Mouse (Mus musculus) layer of hippocampus, adult 18-20 months (tissue): ENCODE results near the gene Afg3l1. TPM values are rescaled to one million over a fixed set of nuclear protein-coding genes. Genes with fewer than 3 reads are reported as not detected.
A peak's percentile ranks its signal among the peaks of the same experiment; 100 is the strongest.
"Not testable (repeated sequence)": the region's sequence is repeated elsewhere in the genome, so short reads cannot be mapped to it uniquely, and the experiment has no call there.

Source experiments
- DNase-seq, 2 experiments: peaks; one replicate each; pipeline ENCODE4 v3.0.0; 2022; ENCODE audit warnings: low spot score in 2 of 2
- total RNA-seq, 2 experiments: library from RNA; stranded (reverse); gene quantifications; 2 replicates each; pipeline ENCODE4 v1.2.3; 2021

Afg3l1 gene
- total RNA-seq, 2 experiments from 2014 or later: 23.6 to 24.9 TPM

DNA sequence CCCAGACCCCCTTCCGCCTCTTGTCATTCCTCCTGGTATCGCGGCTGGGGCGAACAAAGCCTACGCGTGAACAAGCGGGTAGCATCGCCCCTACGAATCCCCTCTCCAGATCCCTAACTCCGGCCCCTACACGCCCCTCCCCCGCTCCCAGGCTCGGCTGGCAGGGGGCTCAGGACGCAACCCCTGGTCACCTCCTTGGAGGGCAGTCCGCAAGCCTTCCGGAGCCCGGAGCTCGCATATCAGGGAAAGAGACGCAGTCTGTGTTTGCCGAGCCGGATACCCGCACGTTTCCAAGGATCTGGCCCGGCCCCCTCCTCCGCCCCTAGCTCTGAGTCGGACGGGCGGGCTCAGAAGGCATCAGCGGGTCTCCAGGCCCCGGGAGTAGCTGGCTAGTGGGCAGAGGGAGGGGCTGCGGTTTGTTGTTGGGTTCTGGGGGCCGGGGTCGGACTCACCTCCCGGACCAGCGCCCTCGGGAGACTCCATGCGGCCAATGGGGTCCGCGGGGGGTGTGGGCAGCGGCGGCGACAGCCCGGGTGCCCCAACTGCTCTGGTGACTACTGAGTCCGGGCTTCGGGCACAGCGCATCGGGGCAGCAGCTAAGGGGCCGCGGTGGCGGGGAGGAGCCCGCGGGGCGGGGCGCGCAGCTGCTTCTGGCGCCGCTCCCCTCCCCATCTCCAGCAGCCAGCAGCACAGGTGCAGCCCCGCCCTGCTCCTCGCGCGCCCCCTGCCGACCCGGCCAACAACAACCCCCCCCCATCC lies 37.3 kb downstream of the Afg3l1 start, which contains the start of gene Dbndd1:
Gene Dbndd1, minus strand, starts transcription at position 683 of the 759 bp plus-strand sequence.
- DNase-seq: peak in 1 of 2 experiments; percentile 25

DNA sequence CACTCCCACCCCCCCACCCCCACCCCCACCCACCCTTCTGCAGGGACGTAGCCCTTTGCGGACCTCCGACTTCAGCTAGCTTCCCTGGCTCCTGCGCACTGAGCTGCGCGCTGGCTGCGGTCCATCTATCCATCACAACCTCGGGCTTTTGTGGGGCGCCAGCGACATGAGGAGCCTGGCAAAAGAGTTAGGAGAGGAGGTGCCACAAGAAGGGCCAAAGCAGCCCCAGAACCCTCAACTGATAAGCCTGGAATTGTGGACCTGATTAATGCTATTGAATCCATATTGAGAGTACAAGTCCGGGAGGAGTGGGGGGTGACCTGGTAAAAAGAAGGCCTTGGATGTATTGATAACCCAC lies 37.8 kb downstream of the Afg3l1 start:
- DNase-seq: no peak

DNA sequence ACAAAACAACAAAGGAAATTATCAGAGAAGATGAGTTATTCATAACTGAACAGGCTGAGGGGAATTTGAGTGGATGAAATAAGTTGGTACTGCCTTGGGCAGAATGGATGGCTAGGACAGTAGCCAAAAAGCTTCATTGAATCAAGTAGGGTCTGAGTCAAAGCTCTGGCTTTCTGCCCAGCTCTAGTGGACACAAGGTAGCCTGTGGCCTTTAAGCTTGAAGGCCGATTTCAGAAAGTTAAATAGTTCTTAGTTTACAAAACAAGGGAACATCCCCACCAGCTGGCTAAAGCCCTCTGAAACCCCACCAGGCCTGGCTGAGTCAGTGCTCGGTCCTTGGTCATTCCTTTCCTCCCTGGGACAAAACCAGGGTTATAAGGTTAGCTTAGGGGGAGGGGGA lies 38.9 kb downstream of the Afg3l1 start:
- no peak for DNase-seq

GRCm38 (mm10) chr8:123518172-123518571 lies 40.5 kb downstream of the Afg3l1 start:
- no peak for DNase-seq

DNA sequence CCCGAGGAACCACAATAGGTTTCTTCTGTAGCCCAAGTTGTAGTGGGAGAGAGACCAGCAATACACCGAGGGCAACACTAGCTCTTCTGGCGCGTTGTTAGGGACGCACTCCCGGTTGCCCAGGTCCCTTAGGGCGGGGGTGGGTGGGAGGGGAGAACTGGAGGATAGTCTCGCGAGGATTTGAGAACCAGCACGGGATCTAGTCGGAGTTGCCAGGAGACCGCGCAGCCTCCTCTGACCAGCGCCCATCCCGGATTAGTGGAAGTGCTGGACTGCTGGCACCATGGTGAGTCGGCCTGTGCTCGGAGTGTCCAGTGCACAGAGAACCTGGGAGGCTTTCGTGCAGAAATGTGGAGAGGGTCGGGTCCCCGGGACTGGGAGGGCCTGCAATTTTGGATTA lies 41.0 kb downstream of the Afg3l1 start, which contains the start of gene Gas8:
Gene Gas8, plus strand, starts transcription at position 168 of the 400 bp plus-strand sequence.
- peak; percentile 81 to 94 for DNase-seq

GRCm38 (mm10) chr8:123520048-123520447 lies 42.3 kb downstream of the Afg3l1 start:
- not testable (repeated sequence) for DNase-seq

GRCm38 (mm10) chr8:123527720-123528489 lies 50.2 kb downstream of the Afg3l1 start:
- DNase-seq: peak; percentile 57 to 71

DNA sequence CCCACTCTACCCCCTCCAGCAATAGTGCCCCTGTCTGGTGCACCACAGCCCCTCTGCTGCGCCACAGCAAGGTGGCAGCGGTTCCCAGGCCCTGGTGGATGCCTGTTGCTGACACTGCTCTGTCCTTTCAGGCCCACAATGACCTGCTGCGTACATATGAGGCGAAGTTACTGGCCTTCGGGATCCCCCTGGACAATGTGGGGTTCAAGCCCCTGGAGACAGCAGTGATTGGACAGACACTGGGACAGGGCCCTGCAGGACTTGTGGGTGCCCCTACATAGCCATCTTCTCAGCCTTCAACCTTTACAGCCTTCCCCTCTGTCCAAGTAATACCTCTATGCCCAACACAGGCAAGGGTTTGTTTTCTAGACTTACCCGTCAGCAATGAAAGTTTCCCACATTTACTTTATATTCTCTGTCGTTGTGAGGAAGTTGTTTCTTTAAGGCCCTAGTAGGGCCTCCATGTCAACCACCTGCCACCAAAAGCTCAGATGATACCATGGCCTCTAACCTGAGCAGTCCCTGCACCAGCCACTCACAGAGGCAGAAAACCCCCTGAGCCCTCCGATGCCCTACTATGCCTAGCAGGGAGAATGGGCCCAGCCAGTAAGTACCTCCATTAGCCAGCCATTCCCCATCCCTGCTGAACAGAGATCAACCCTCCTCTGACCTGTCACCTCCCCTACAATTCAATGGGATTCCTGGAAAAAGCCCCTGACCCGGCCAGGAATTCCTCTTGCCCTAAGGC lies 58.7 kb downstream of the Afg3l1 start:
- no peak for DNase-seq

GRCm38 (mm10) chr8:123536990-123537380 lies 59.3 kb downstream of the Afg3l1 start:
- no peak for DNase-seq

DNA sequence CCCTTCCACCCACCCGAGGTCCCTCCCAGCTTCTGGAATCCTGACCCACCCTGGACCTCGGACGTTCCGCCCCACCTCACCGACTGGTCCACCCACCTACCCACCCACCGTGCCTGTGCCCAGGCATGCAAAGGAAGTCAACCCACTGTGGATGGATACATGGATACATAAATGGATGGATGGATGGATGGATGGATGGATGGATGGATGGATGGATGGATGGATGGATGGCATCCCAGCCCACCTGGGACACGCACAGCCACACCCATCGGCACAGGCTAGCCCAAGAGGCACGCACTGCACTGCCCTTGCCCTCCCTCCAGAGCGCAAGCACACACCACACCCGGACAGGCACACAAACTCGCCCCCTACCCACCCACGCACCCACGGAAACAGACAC lies 59.9 kb downstream of the Afg3l1 start:
- DNase-seq: not testable (repeated sequence)

Other genes starting within 250 kb of the Afg3l1 start
- 10 to 100 TPM; 75.1 to 75.8 TPM for gene Spata2l, start 241.7 kb upstream of the Afg3l1 start, total RNA-seq
- 10 to 100 TPM; 22.8 to 26.0 TPM for gene Zfp276, start 223.7 kb upstream of the Afg3l1 start, total RNA-seq
- 10 to 100 TPM; 49.1 to 54.5 TPM for gene Vps9d1, start 223.6 kb upstream of the Afg3l1 start, total RNA-seq
- gene Fanca, start 159.3 kb upstream of the Afg3l1 start, total RNA-seq: 1 to 10 TPM; 1.2 to 1.7 TPM
- 10 to 100 TPM; 17.0 TPM for gene Spire2, start 145.2 kb upstream of the Afg3l1 start, total RNA-seq
- gene Tcf25, start 104.2 kb upstream of the Afg3l1 start, total RNA-seq: 100 to 1,000 TPM; 487 TPM
- under 1 TPM in 1 of 2 experiments, not detected in 1; 0.07 TPM for gene Mc1r, start 70.8 kb upstream of the Afg3l1 start, total RNA-seq
- gene Tubb3, start 66.5 kb upstream of the Afg3l1 start, total RNA-seq: 100 to 1,000 TPM; 253 to 286 TPM
- 10 to 100 TPM; 54.0 to 54.7 TPM for gene Def8, start 54.4 kb upstream of the Afg3l1 start, total RNA-seq
- gene Dbndd1, start 37.6 kb downstream of the Afg3l1 start, total RNA-seq: 1 to 10 TPM; 9.5 to 10.0 TPM
- 10 to 100 TPM; 23.4 to 24.8 TPM for gene Gas8, start 40.9 kb downstream of the Afg3l1 start, total RNA-seq
- 10 to 100 TPM; 44.0 to 53.9 TPM for gene Rhou, start 176.0 kb downstream of the Afg3l1 start, total RNA-seq